Comparison of ENCODE assay signal across 24 mouse cellular contexts in genomic region chr12:34487666-34488065, GRCm38 (mm10).
"Had no signal": no experiment of that assay in that cellular context is flagged by ENCODE, and none has a peak within 500 bp of the region (broad histone marks: within the 10 kb centered on the region; RNA-seq: fewer than 3 reads in every experiment).

No protein-coding gene starts in this region.

- H3K4me2 ChIP-seq: liver, embryonic 15.5 days; lung, embryonic 15.5 days; midbrain, embryonic 11.5 days; midbrain, embryonic 13.5 days; neural tube, embryonic 13.5 days; neural tube, embryonic 15.5 days; stomach, embryonic 15.5 days had no signal

- H3K4me1 ChIP-seq: liver, embryonic 15.5 days; lung, embryonic 15.5 days; megakaryocyte, embryonic 14.5 days; midbrain, embryonic 13.5 days; neural tube, embryonic 13.5 days; neural tube, embryonic 15.5 days; stomach, embryonic 15.5 days had no signal

- H3K9ac ChIP-seq: liver, embryonic 15.5 days; liver, postnatal 0 days; lung, embryonic 15.5 days; midbrain, embryonic 13.5 days; neural tube, embryonic 13.5 days; neural tube, embryonic 15.5 days; stomach, embryonic 15.5 days had no signal

- DNase-seq: liver, postnatal 0 days; lung, adult 2 months; lung, postnatal 14 days; lung, postnatal 36 days; right cerebral cortex, adult 18-20 months; right cerebral cortex, postnatal 25 days; right cerebral cortex, postnatal 4 days; spleen, adult 18-20 months; thymus, adult 2 months; thymus, postnatal 14 days; thymus, postnatal 36 days had no signal

- H3K27me3 ChIP-seq: liver, embryonic 15.5 days; lung, embryonic 15.5 days; megakaryocyte, embryonic 14.5 days; midbrain, embryonic 13.5 days; neural tube, embryonic 13.5 days; neural tube, embryonic 15.5 days; stomach, embryonic 15.5 days had no signal

- ATAC-seq: liver, postnatal 0 days; lung, postnatal 0 days; midbrain, embryonic 13.5 days; midbrain, embryonic 16.5 days had no signal

- H3K4me3 ChIP-seq: liver, embryonic 15.5 days; lung, embryonic 15.5 days; megakaryocyte, embryonic 14.5 days; midbrain, embryonic 13.5 days; myocyte; neural tube, embryonic 13.5 days; neural tube, embryonic 15.5 days; stomach, embryonic 15.5 days had no signal

- H3K36me3 ChIP-seq: liver, embryonic 15.5 days; lung, embryonic 15.5 days; midbrain, embryonic 13.5 days; neural tube, embryonic 13.5 days; neural tube, embryonic 15.5 days; stomach, embryonic 15.5 days had no signal

- H3K9me3 ChIP-seq: liver, embryonic 15.5 days; lung, embryonic 15.5 days; megakaryocyte, embryonic 14.5 days; midbrain, embryonic 13.5 days; neural tube, embryonic 13.5 days; neural tube, embryonic 15.5 days; stomach, embryonic 15.5 days had no signal

- H3K27ac ChIP-seq: liver, embryonic 15.5 days; lung, embryonic 15.5 days; macrophage; midbrain, embryonic 13.5 days; neural tube, embryonic 13.5 days; neural tube, embryonic 15.5 days; stomach, embryonic 15.5 days; stomach, postnatal 0 days had no signal
